Mouse (Mus musculus) embryonic stem cell, embryonic (primary cell): ENCODE results near the gene Gm20388.

Source experiments
- CTCF ChIA-PET, 4 experiments: fragments of 300-600 bp in 2 of 4; fragments of 350-600 bp in 2 of 4; sonication (Branson Sonifier 250); formaldehyde crosslinking; loops; one replicate each; lab custom pipeline; 2022; ENCODE audit warnings: inconsistent platforms in 2 of 4; lab: Charles Lee
- POLR2A ChIA-PET, 4 experiments: fragments of 300-600 bp in 2 of 4; fragments of 350-600 bp in 2 of 4; sonication (Branson Sonifier 250); formaldehyde crosslinking; loops; one replicate each; lab custom pipeline; 2022; ENCODE audit warnings: antibody characterized with exemption in 4 of 4, inconsistent platforms in 1 of 4; lab: Charles Lee

Gene Gm20388

DNA sequence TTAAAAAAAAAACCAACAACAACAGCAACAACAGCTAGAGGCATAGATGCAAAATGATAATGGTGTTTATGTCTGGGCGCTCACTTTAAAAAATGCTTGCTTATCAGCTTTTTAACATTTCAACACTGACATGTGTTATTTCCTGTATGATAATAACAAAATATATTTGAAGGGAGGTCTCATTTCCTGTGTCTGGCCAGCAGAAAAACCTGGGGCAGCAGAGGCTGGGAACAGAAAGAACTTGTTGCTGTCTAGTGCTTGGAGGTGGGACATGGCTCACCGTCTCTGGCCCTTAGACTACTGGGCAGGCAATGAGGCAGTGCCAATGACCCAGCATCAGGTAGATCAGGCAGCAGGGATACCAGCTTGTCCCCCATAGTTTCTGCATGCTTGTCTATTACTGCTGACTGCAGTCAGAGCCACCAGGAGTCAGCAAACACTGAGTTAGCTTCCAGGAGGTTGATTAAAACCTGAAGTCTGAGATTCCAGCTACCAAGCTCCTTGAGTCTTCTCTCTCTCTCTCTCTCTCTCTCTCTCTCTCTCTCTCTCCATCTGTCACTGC lies 3203.3 kb downstream of the Gm20388 start:
- ChIA-PET POLR2A (interaction anchor here in 3 of 4 experiments (0.6 to 1.8 kb wide), 6 partner anchors 9 to 198 kb away, joined by 4 to 9 read pairs (median 4); no protein-coding TSS in a partner anchor), CTCF (interaction anchor here in 2 of 4 experiments (0.6 to 1.1 kb wide), 2 partner anchors 41 to 88 kb away, joined by 3 read pairs; no protein-coding TSS in a partner anchor)

DNA sequence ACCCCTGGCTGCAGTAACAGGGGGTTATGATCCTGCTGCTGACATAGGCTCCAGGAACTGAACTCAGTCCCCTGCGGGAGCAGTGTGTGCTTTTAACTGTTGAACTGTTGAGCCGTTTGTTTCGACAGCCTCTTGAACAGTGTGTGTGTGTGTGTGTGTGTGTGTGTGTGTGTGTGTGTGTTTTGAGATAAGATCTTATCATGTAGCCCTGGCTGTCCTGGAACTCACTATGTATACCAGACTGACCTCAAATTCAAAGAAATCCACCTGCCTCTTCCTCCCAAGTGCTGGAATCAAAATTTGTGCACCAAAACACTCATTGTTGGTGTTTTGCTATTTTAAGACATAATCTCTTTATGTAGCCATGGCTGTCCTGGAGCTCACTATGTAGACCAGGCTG lies 3204.0 kb downstream of the Gm20388 start:
- CTCF ChIA-PET = interaction anchor here in 2 of 4 experiments (0.6 to 1.4 kb wide), 3 partner anchors 40 to 98 kb away, joined by 3 to 4 read pairs (median 3); partner anchors contain the start of genes Chmp1a (in 1 of the 2) and Spata33 (in 1 of the 2)
- POLR2A ChIA-PET = interaction anchor here in 2 of 4 experiments (0.6 to 1.9 kb wide), 7 partner anchors 10 to 223 kb away, joined by 3 to 9 read pairs (median 4); no protein-coding TSS in a partner anchor

DNA sequence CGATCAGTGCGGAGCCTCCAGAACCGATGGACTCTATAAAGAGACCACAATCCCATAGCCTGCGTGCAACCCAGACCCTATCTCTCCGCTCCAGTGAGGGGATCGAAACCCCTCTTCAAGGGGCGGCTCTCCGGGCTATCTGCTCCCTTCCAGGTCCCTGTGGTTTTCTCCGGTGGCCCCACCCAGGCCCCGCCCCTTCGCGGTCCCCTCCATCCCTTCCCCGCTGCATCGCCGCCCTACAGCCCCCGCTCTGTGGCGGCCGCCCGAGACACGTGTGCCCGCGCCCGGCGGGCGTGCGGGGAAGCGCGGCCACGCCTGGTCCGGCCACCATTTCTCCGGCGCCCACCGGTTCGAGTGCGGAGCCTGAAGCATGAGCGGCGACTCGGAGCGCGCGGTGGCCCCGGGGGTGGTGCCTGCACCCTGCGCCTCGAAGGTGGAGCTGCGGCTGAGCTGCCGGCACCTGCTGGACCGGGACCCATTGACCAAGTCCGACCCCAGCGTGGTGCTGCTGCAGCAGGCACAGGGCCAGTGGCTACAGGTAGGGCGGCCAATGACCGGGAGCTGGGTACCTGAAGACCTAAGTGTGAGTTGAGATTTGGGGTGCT lies 3206.6 kb downstream of the Gm20388 start, which contains the start of gene Cpne7:
TSS of gene Cpne7 (plus strand) at position 248 of the 605 bp plus-strand sequence.
- ChIA-PET POLR2A (interaction anchor here in 3 of 4 experiments (0.6 to 4.8 kb wide), 11 partner anchors 9 to 421 kb away, joined by 3 to 27 read pairs (median 3); partner anchors contain the start of genes Chmp1a (in 1 of the 3) and Spata33 (in 1 of the 3)), CTCF (interaction anchor here in 3 of 4 experiments (0.5 to 1.9 kb wide), 9 partner anchors 9 to 173 kb away, joined by 3 to 8 read pairs (median 4); partner anchors contain the start of genes Chmp1a (in 1 of the 3) and Spata33 (in 1 of the 3))

DNA sequence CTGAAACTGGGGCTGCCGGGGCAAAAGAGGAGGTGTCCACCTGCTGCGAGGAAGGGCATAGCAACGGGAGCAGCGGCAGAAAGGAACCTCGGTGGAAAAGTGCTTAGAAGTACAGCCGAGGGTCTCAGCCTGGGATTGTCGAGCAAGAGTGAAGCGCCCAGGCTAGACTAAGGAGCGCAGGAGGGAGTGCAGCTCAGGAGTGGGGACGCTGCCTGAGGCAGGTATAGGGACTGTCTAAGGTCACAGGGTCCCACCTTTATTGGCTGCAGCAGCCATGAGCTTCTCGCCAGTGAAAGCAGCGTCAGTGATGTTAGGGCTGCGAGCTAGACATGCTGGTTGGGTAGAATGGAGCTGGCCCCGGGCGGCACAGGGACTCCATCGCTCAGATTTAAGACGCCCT lies 3207.1 kb downstream of the Gm20388 start:
- POLR2A ChIA-PET = interaction anchor here in 3 of 4 experiments (0.6 to 4.8 kb wide), 13 partner anchors 10 to 422 kb away, joined by 3 to 27 read pairs (median 3); partner anchors contain the start of genes Chmp1a (in 1 of the 3) and Spata33 (in 1 of the 3)
- CTCF ChIA-PET = interaction anchor here in 3 of 4 experiments (0.5 to 1.9 kb wide), 9 partner anchors 10 to 172 kb away, joined by 3 to 8 read pairs (median 4); partner anchors contain the start of genes Chmp1a (in 1 of the 3) and Spata33 (in 1 of the 3)

DNA sequence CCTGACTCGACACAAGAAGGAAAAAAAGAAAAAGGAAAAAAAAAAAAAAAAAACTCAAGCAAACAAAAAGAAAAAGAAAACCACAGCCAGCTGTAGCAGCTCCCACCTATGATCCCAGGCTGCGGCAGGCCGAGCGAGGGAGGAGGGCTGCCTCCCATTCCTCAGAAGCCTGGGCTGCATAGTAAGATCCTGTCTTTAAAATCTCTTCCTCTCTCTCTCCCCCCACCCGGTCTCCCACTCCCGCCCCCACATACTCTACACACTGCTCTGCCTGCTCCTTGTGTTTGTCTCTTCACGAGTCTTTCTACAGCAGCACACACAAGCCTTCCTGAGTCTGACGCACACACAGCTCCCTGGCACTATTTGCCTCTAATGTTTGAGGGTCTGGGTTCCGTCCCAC lies 3211.4 kb downstream of the Gm20388 start:
- ChIA-PET POLR2A (interaction anchor here in 3 of 4 experiments (0.6 to 4.8 kb wide), 3 partner anchors 14 to 1303 kb away, joined by 3 to 27 read pairs (median 8); no protein-coding TSS in a partner anchor), CTCF (interaction anchor here in 2 of 4 experiments (0.6 to 0.9 kb wide), 5 partner anchors 14 to 201 kb away, joined by 3 to 6 read pairs (median 4); no protein-coding TSS in a partner anchor)

DNA sequence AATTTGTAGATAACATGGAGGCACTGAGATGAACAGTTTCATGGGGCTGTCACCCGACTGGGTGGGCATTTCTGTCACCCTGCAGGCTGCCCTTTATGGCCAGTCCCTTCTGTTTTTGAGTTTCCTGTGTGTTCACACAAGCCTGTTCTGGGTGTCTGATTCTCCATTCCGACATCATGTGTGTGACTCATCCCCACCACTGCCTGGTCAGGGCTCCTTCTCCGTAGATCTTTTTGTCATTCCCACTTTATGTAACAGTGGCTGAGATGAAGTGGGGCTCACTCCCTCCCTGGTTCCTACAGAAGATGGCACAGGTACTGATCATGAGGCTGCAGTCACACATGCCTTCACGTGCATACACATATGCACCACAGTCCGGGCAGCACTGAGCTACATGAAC lies 3212.0 kb downstream of the Gm20388 start:
- POLR2A ChIA-PET = interaction anchor here in 1 of 4 experiments (0.6 to 0.9 kb wide), 3 partner anchors 12 to 67 kb away, joined by 3 read pairs; no protein-coding TSS in a partner anchor
- CTCF ChIA-PET = interaction anchor here in 2 of 4 experiments (0.8 to 3.6 kb wide), 5 partner anchors 15 to 201 kb away, joined by 4 to 16 read pairs (median 6); no protein-coding TSS in a partner anchor

DNA sequence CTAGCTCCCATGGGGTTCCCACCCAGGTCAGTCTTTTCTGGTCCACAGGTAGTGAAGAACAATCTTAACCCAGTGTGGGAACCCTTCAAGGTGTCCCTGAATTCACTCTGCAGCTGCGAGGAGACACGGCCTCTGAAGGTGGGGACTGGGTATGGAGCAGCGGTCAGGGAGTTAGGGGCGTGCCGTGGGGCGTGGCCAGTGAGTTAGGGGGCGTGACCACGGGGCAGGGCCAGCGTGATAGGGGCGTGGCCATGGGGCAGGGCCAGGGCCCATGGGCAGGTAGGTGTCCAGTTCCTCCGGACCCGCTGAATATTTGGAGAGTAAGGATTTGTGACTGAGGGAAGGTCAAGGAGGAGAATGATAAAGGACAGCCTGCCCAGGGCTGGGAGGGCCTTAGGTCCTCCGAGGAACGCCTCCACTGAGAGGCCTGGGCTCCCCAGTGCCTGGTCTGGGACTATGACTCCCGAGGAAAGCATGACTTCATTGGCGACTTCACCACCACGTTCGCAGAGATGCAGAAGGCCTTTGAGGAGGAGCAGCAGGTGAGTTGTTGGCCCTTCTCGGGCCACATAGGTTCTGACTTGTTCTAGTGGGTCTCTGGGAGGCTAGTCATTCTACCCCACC lies 3215.7 kb downstream of the Gm20388 start:
- CTCF ChIA-PET = interaction anchor here in 2 of 4 experiments (0.6 to 3.6 kb wide), 6 partner anchors 15 to 1272 kb away, joined by 3 to 16 read pairs (median 4); partner anchors contain the start of genes Chmp1a (in 1 of the 2), Mc1r (in 1 of the 2) and Spata33 (in 1 of the 2)
- POLR2A ChIA-PET = interaction anchor here (0.6 to 2.1 kb wide), 14 partner anchors 9 to 629 kb away, joined by 3 to 20 read pairs (median 3); partner anchors contain the start of genes Chmp1a (in 1 of the 4), Fanca (in 1 of the 4), Spata2l (in 1 of the 4) and Spata33 (in 1 of the 4)

DNA sequence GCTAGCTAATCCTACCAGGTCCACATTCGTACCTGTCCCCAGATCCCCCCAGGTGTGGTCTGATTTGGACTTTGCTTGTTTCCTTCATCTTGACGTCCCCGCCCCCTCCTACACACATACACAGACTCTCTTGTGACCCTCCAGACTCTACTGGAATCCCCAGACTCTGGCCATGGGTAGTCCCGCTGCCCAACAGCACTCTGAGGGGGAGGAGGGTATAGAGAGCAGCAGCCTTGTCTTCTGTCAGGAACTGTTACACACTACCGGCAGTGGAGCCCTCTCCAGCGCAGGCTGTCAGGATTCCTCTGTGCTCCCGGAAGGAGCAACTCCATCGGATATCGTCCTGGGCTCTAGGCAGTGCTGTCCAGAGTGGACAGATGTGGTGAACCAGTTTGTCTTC lies 3220.4 kb downstream of the Gm20388 start:
- ChIA-PET CTCF (interaction anchor here in 2 of 4 experiments (0.5 to 1.0 kb wide), 3 partner anchors 51 to 276 kb away, joined by 3 read pairs; partner anchors contain the start of gene Mc1r (in 1 of the 2)), POLR2A (interaction anchor here in 1 of 4 experiments (1.0 kb wide), 1 partner anchor 82 kb away, joined by 3 read pairs; the partner anchor contains the start of genes Chmp1a and Spata33)

DNA sequence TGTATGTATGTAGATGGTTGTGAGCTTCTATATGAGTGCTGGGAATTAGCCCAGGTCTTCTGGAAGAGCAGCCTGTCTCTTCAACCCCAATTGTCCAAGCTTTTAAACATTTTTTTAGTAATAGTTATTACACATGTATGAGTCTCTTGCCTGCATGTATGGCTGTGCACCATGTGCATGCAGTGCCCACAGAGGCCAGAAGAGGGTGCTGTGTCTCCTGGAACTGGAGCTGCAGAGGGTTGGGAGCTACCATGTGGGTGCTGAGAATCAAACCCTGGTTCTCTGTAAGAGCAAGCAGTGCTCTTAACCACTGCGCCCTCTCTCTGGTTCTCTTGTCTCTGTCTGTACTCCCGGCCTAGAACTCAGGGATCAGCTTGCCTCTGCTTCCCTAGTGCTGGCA lies 3222.3 kb downstream of the Gm20388 start:
- ChIA-PET CTCF (interaction anchor here (0.6 to 1.4 kb wide), 12 partner anchors 13 to 157 kb away, joined by 3 to 8 read pairs (median 3); no protein-coding TSS in a partner anchor), POLR2A (interaction anchor here in 1 of 4 experiments (0.8 to 2.6 kb wide), 5 partner anchors 8 to 80 kb away, joined by 3 to 11 read pairs (median 4); partner anchors contain the start of genes Chmp1a and Spata33)

DNA sequence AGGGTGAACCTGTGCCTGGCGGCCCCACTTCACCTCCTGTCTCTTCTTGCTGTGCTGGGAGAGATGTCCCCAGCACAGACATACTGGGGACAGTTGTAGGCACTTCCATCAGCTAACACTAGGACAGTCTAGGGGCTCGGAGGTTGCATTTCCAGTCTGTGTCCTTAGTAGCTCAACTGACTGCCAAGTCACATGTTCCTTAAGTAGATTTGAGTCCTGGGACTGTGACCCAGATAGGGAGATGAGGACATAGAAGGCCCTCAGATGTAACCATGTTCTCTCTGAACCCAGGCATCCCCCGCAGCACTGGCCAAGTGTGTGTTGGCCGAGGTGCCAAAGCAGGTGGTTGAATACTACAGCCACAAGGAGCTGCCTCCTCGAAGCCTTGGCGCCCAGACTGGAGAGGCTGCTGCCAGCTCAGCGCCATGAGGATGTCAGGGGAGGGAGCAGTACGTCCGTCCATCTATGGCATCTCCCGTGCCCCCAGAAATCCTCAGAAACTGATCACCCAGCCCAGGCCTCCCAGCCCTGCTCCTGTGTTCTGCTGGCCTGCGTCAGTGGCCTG lies 3223.6 kb downstream of the Gm20388 start:
- ChIA-PET POLR2A (interaction anchor here in 1 of 4 experiments (1.3 to 2.6 kb wide), 4 partner anchors 9 to 98 kb away, joined by 3 to 11 read pairs (median 4); partner anchors contain the start of genes Chmp1a and Spata33), CTCF (interaction anchor here in 3 of 4 experiments (0.6 to 1.7 kb wide), 6 partner anchors 10 to 805 kb away, joined by 3 to 11 read pairs (median 5); no protein-coding TSS in a partner anchor)

DNA sequence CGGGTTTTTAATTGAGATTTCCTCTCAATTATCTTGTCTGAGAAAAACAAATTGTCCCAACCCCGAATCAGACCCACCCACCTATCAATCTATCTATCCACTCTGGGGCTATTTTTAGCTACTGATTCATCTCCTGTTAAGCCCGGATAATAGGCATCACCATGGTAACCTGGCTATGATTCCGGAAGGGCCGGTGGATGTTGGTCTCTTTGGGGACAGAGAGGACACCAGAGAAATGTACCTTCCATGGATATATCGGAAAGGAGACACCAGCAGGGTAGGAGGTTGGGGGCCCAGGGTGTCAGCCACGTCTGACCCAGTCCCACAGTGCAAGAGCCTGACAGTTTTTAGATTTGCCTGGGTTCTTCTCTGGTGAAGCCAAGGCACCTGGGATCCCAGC lies 3224.8 kb downstream of the Gm20388 start:
- ChIA-PET POLR2A (interaction anchor here in 2 of 4 experiments (0.6 to 3.0 kb wide), 7 partner anchors 10 to 459 kb away, joined by 3 to 11 read pairs (median 5); partner anchors contain the start of genes Chmp1a (in 1 of the 2) and Spata33 (in 1 of the 2)), CTCF (interaction anchor here in 1 of 4 experiments (0.6 to 0.8 kb wide), 2 partner anchors 48 to 271 kb away, joined by 3 read pairs; no protein-coding TSS in a partner anchor)

DNA sequence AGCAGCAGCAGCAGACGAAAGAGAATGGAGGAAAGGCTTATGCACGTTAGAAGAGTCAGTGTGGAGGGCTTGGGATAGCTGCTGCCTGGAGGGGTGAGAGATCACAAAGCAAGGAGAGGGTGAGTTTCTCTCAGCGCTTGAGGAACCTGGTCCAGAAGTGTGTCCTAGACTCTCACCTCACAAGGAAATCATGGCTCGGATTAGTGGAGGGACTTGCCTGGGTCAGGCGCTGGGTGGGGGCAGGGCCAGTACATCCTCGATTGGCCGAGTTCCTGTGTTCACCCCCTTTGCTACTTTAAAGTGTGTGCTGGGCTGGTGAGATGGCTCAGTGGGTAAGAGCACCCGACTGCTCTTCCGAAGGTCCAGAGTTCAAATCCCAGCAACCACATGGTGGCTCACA lies 3225.2 kb downstream of the Gm20388 start:
- CTCF ChIA-PET = interaction anchor here in 2 of 4 experiments (0.6 kb wide), 2 partner anchors 270 to 644 kb away, joined by 3 to 6 read pairs; no protein-coding TSS in a partner anchor
- POLR2A ChIA-PET = interaction anchor here in 1 of 4 experiments (1.2 to 3.0 kb wide), 6 partner anchors 10 to 98 kb away, joined by 3 to 11 read pairs (median 5); partner anchors contain the start of genes Chmp1a and Spata33

DNA sequence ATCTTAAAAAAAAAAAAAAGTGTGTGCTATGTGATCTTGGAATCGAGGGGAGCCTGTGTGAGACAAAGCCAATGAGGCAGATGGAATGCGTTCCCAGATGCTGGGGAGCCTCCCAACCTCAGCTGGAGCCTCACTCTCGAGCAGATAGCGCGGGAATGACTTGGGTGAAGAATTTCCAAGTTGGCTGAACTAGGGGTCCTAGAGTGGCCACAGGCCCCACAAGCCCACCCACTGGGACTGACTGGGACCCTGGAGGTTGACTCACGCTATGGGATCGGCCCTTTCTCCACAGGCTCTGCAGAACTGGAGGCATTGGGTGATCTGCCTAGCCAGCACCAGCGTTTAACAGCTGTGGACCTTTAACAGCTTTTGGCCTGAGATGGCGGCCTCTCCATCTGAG lies 3225.6 kb downstream of the Gm20388 start:
- ChIA-PET POLR2A (interaction anchor here in 2 of 4 experiments (0.7 to 3.0 kb wide), 5 partner anchors 9 to 97 kb away, joined by 3 to 11 read pairs (median 5); no protein-coding TSS in a partner anchor), CTCF (interaction anchor here in 2 of 4 experiments (0.6 kb wide), 2 partner anchors 270 to 645 kb away, joined by 3 to 6 read pairs; no protein-coding TSS in a partner anchor)

DNA sequence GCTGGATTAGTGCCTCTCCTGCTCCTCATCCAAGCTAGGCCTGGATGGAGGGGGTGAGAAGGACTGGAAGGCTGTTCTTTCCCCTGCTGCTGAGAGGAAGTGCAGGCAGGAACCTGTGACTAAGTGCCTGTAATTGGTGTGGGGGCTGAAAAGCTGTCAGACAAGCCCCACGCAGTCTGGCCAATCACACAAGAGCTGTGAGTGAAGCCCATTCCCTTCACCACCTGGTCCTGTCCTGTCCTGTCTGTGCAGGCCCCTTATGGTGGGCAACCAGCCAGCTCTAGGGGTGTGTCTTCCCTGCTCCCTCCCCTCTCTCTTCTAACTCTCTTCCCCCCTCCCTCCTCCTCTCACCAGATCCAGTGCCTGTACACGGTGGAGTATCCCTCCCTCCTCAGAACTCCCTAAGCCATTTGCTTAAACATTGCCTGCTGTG lies 3227.0 kb downstream of the Gm20388 start:
- ChIA-PET CTCF (interaction anchor here in 3 of 4 experiments (0.5 to 1.7 kb wide), 5 partner anchors 9 to 75 kb away, joined by 3 to 4 read pairs (median 4); partner anchors contain the start of genes Chmp1a (in 1 of the 3) and Spata33 (in 1 of the 3)), POLR2A (interaction anchor here in 3 of 4 experiments (0.5 to 3.0 kb wide), 15 partner anchors 8 to 315 kb away, joined by 3 to 11 read pairs (median 4); partner anchors contain the start of genes Chmp1a (in 2 of the 3) and Spata33 (in 2 of the 3))

DNA sequence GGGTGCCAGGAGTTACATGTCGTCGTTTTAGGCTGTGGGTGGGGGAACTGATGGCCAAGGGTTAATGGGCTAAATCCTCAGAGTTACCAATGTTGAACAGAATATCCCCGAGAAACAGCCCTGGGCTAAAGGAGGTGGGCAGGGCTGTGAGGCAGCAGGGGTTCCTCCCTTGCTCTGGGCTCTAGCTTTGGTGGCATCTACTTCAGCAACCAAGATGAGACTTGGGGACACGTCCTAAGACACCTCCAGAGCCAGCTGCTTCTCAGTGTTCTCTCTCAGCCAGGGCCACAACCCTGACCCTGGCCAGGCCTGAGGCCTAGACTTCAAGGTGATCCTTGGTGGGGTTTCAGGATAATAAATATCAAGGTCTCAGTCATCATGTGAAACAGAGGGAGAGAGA lies 3228.1 kb downstream of the Gm20388 start:
- CTCF ChIA-PET = interaction anchor here in 2 of 4 experiments (1.6 to 1.7 kb wide), 2 partner anchors 10 to 51 kb away, joined by 4 read pairs; no protein-coding TSS in a partner anchor
- POLR2A ChIA-PET = interaction anchor here in 1 of 4 experiments (1.9 to 2.0 kb wide), 2 partner anchors 10 to 31 kb away, joined by 4 to 6 read pairs; no protein-coding TSS in a partner anchor
